Mouse (Mus musculus) liver, embryonic 13.5 days (tissue): ENCODE results near the gene Lztr1. TPM values are rescaled to one million over a fixed set of nuclear protein-coding genes. Genes with fewer than 3 reads are reported as not detected.

Source experiments
- ATAC-seq: fragments of 200-750 bp; cut with Nextera tagmentation; 2 replicates; pipeline ENCODE4 v1.8.0; 2017; ENCODE audit warnings: low read depth, mild to moderate bottlenecking, moderate number of reproducible peaks, moderate library complexity
- DNase-seq: peaks from one replicate; pipeline ENCODE4 v3.0.0; 2022
- H3K27ac ChIP-seq: fragments of 300-500 bp; sonication (generic); 2 replicates; pipeline ENCODE4 v1.5.1; 2015; ENCODE audit warnings: moderate library complexity, mild to moderate bottlenecking, inconsistent platforms
- H3K27me3 ChIP-seq: fragments of 300-500 bp; sonication (generic); 2 replicates; pipeline ENCODE4 v1.6.1; 2015; ENCODE audit warnings: mild to moderate bottlenecking, inconsistent platforms
- H3K36me3 ChIP-seq: fragments of 300-500 bp; sonication (generic); 2 replicates; pipeline ENCODE4 v1.6.1; 2015; ENCODE audit warnings: mild to moderate bottlenecking, inconsistent platforms
- H3K4me1 ChIP-seq: fragments of 300-500 bp; sonication (generic); replicated peaks from 2 replicates; pipeline ENCODE4 v1.6.1; 2015; ENCODE audit warnings: inconsistent platforms
- H3K4me2 ChIP-seq: fragments of 300-500 bp; sonication (generic); 2 replicates; pipeline ENCODE4 v1.6.1; 2015; ENCODE audit warnings: inconsistent platforms, mild to moderate bottlenecking, moderate library complexity
- H3K4me3 ChIP-seq: fragments of 300-500 bp; sonication (generic); replicated peaks from 2 replicates; pipeline ENCODE4 v1.5.1; 2015; ENCODE audit warnings: mild to moderate bottlenecking, inconsistent platforms
- H3K9ac ChIP-seq: fragments of 300-500 bp; sonication (generic); 2 replicates; pipeline ENCODE4 v1.6.1; 2015; ENCODE audit warnings: mild to moderate bottlenecking, inconsistent platforms
- H3K9me3 ChIP-seq: fragments of 300-500 bp; sonication (generic); replicated peaks from 2 replicates; pipeline ENCODE4 v1.6.1; 2016; ENCODE audit warnings: inconsistent platforms
- WGBS: fragments of 180-500 bp; shearing (Covaris S2); methylation state at CpG from one replicate; pipeline ENCODE4 v1.1.7; 2015; ENCODE audit not compliant: insufficient replicate concordance; 5-methylcytosine and 5-hydroxymethylcytosine counted together
- polyA plus RNA-seq: library from polyadenylated mRNA; unstranded; fragments of >200 nt; fragmentation: Nextera tagmentation; extraction: Ambion mirVana; gene quantifications from 2 replicates; pipeline ENCODE4 v1.2.1, GENCODE M21; 2015

Gene Lztr1
- polyA plus RNA-seq, result 22.6 and 24.0 TPM in 2 replicates

- Histone ChIP-seq H3K27ac (peak within 1 kb of the TSS; percentile 91), H3K4me2 (peak within 1 kb of the TSS; percentile 74), H3K27me3 (peaks cover 18% of the 10 kb centered on the region), H3K4me1 (peaks cover 33% of the 10 kb centered on the region), H3K36me3 (peaks cover 24% of the 10 kb centered on the region), H3K4me3 (peak within 1 kb of the TSS; percentile 76), H3K9me3 (no peaks in the 10 kb centered on the region), H3K9ac (peak within 1 kb of the TSS; percentile 75)
- WGBS, result under 1% methylated on average over 50 of the region's 50 CpGs
- DNase-seq (peak; percentile 85), ATAC-seq (peak; percentile 97)
Observed at GRCm38 (mm10) chr16:17508546-17509239, at the start of gene Lztr1. Lztr1 (plus strand) TSS chr16:17508688.

- no peak overlapping the region for H3K9ac ChIP-seq
- ATAC-seq (peak; percentile 33; the same call in 1 of the 2 replicates), DNase-seq (peak; percentile 34)
- no peaks in the 10 kb centered on the region for H3K9me3 ChIP-seq
- H3K27ac ChIP-seq, result no peak overlapping the region
- peaks cover 64% of the 10 kb centered on the region for H3K4me1 ChIP-seq
- H3K27me3 ChIP-seq, result no peaks in the 10 kb centered on the region
- 68% methylated on average over 4 of the region's 4 CpGs for WGBS
- H3K36me3 ChIP-seq, result peaks cover 52% of the 10 kb centered on the region
- no peak overlapping the region for H3K4me3 ChIP-seq
- H3K4me2 ChIP-seq, result no peak overlapping the region
Observed at GRCm38 (mm10) chr16:17460254-17460653, 48.2 kb upstream of the Lztr1 start.

GRCm38 (mm10) chr16:17461596-17461995, 46.9 kb upstream of the Lztr1 start:
- Histone ChIP-seq H3K36me3 (peaks cover 42% of the 10 kb centered on the region), H3K4me3 (no peak overlapping the region), H3K27me3 (no peaks in the 10 kb centered on the region), H3K27ac (peak overlapping the region; percentile 26), H3K9ac (no peak overlapping the region), H3K9me3 (no peaks in the 10 kb centered on the region), H3K4me2 (no peak overlapping the region), H3K4me1 (peaks cover 54% of the 10 kb centered on the region)
- DNase-seq, result no peak
- no peak for ATAC-seq
- WGBS, result 54% methylated on average over 1 of the region's 1 CpGs

- H3K4me1 ChIP-seq, result peaks cover 43% of the 10 kb centered on the region
- no peak overlapping the region for H3K9ac ChIP-seq
- no peaks in the 10 kb centered on the region for H3K9me3 ChIP-seq
- DNase-seq (no peak), ATAC-seq (no peak)
- H3K36me3 ChIP-seq, result peaks cover 26% of the 10 kb centered on the region
- H3K4me3 ChIP-seq, result no peak overlapping the region
- WGBS, result 80% methylated on average over 2 of the region's 2 CpGs
- no peak overlapping the region for H3K27ac ChIP-seq
- H3K27me3 ChIP-seq, result no peaks in the 10 kb centered on the region
- no peak overlapping the region for H3K4me2 ChIP-seq
Observed at GRCm38 (mm10) chr16:17463184-17463583, 45.3 kb upstream of the Lztr1 start.

- H3K4me1 ChIP-seq, result peaks cover 14% of the 10 kb centered on the region
- H3K9me3 ChIP-seq, result no peaks in the 10 kb centered on the region
- H3K9ac ChIP-seq, result no peak overlapping the region
- DNase-seq (no peak), ATAC-seq (no peak)
- 65% methylated on average over 4 of the region's 4 CpGs for WGBS
- H3K4me3 ChIP-seq, result no peak overlapping the region
- H3K36me3 ChIP-seq, result peaks cover 27% of the 10 kb centered on the region
- no peak overlapping the region for H3K27ac ChIP-seq
- no peak overlapping the region for H3K4me2 ChIP-seq
- no peaks in the 10 kb centered on the region for H3K27me3 ChIP-seq
Observed at GRCm38 (mm10) chr16:17466875-17467663, 41.4 kb upstream of the Lztr1 start.

- Histone ChIP-seq H3K27me3 (no peaks in the 10 kb centered on the region), H3K4me1 (peaks cover 10% of the 10 kb centered on the region), H3K27ac (no peak overlapping the region), H3K4me3 (no peak overlapping the region), H3K36me3 (peaks cover 56% of the 10 kb centered on the region), H3K9ac (no peak overlapping the region), H3K4me2 (no peak overlapping the region), H3K9me3 (no peaks in the 10 kb centered on the region)
- ATAC-seq (no peak), DNase-seq (no peak)
- 75% methylated on average over 6 of the region's 6 CpGs for WGBS
Observed at GRCm38 (mm10) chr16:17472498-17472897, 36.0 kb upstream of the Lztr1 start.

GRCm38 (mm10) chr16:17474091-17474490, 34.4 kb upstream of the Lztr1 start:
- no peak for ATAC-seq
- peaks cover 49% of the 10 kb centered on the region for H3K36me3 ChIP-seq
- H3K9me3 ChIP-seq, result no peaks in the 10 kb centered on the region
- no peak overlapping the region for H3K4me3 ChIP-seq
- no peak overlapping the region for H3K27ac ChIP-seq
- H3K27me3 ChIP-seq, result no peaks in the 10 kb centered on the region
- H3K4me2 ChIP-seq, result no peak overlapping the region
- H3K4me1 ChIP-seq, result peaks cover 26% of the 10 kb centered on the region
- no peak overlapping the region for H3K9ac ChIP-seq
- DNase-seq, result no peak

- ATAC-seq (no peak), DNase-seq (no peak)
- Histone ChIP-seq H3K9me3 (no peaks in the 10 kb centered on the region), H3K27ac (no peak overlapping the region), H3K4me3 (no peak overlapping the region), H3K9ac (no peak overlapping the region), H3K27me3 (no peaks in the 10 kb centered on the region), H3K4me2 (no peak overlapping the region), H3K36me3 (peaks cover 44% of the 10 kb centered on the region), H3K4me1 (peaks cover 33% of the 10 kb centered on the region)
- 82% methylated on average over 2 of the region's 2 CpGs for WGBS
Observed at GRCm38 (mm10) chr16:17474761-17475160, 33.7 kb upstream of the Lztr1 start.

GRCm38 (mm10) chr16:17475326-17475725, 33.2 kb upstream of the Lztr1 start:
- no peaks in the 10 kb centered on the region for H3K9me3 ChIP-seq
- H3K4me1 ChIP-seq, result peaks cover 38% of the 10 kb centered on the region
- H3K9ac ChIP-seq, result no peak overlapping the region
- H3K4me3 ChIP-seq, result no peak overlapping the region
- ATAC-seq (no peak), DNase-seq (no peak)
- H3K36me3 ChIP-seq, result peaks cover 42% of the 10 kb centered on the region
- H3K27me3 ChIP-seq, result no peaks in the 10 kb centered on the region
- no peak overlapping the region for H3K4me2 ChIP-seq
- H3K27ac ChIP-seq, result no peak overlapping the region
- WGBS, result 91% methylated on average over 4 of the region's 4 CpGs

- peak; percentile 50; the same call in 1 of the 2 replicates for ATAC-seq
- Histone ChIP-seq H3K27ac (peak overlapping the region; percentile 20; the same call in 1 of the 2 replicates), H3K9me3 (no peaks in the 10 kb centered on the region), H3K4me2 (no peak overlapping the region), H3K4me1 (peaks cover 51% of the 10 kb centered on the region), H3K4me3 (no peak overlapping the region), H3K9ac (no peak overlapping the region; the same call in 1 of the 2 replicates), H3K36me3 (peaks cover 38% of the 10 kb centered on the region), H3K27me3 (no peaks in the 10 kb centered on the region)
- WGBS, result 54% methylated on average over 4 of the region's 4 CpGs
- no peak for DNase-seq
Observed at GRCm38 (mm10) chr16:17478331-17478943, 30.1 kb upstream of the Lztr1 start.

- ATAC-seq (peak; percentile 70), DNase-seq (no peak)
- no peaks in the 10 kb centered on the region for H3K9me3 ChIP-seq
- H3K27ac ChIP-seq, result no peak overlapping the region
- peaks cover 51% of the 10 kb centered on the region for H3K4me1 ChIP-seq
- H3K36me3 ChIP-seq, result peaks cover 54% of the 10 kb centered on the region
- WGBS, result 11% methylated on average over 2 of the region's 2 CpGs
- H3K4me3 ChIP-seq, result no peak overlapping the region
- H3K4me2 ChIP-seq, result no peak overlapping the region
- H3K27me3 ChIP-seq, result no peaks in the 10 kb centered on the region
- H3K9ac ChIP-seq, result no peak overlapping the region
Observed at GRCm38 (mm10) chr16:17481465-17481864, 27.0 kb upstream of the Lztr1 start.
